Mouse (Mus musculus) bone marrow macrophage, adult 2 months (primary cell): Measurements from ENCODE around the gene Cidec. TPM values are rescaled to one million over a fixed set of nuclear protein-coding genes. Genes with fewer than 3 reads are reported as not detected.

ENCODE experiments used
- H3K27ac ChIP-seq: 2 replicates; pipeline ENCODE4 v1.5.1; 2012; ENCODE audit warnings: low read depth, low read length; ENCODE audit not compliant: insufficient read depth
- H3K4me1 ChIP-seq: 2 replicates; pipeline ENCODE4 v1.6.1; 2012; ENCODE audit warnings: low read length; ENCODE audit not compliant: control insufficient read depth, insufficient read depth
- H3K4me3 ChIP-seq: 2 replicates; pipeline ENCODE4 v1.5.1; 2012; ENCODE audit warnings: mild to moderate bottlenecking, low read length, moderate library complexity; ENCODE audit not compliant: insufficient read depth
- CTCF ChIP-seq: IDR thresholded peaks from 2 replicates; pipeline ENCODE4 v1.5.1; 2012; ENCODE audit warnings: low read depth, mild to moderate bottlenecking, low read length, moderate library complexity
- POLR2A ChIP-seq: IDR thresholded peaks from 2 replicates; pipeline ENCODE4 v1.6.1; 2012; ENCODE audit warnings: mild to moderate bottlenecking, low read depth, low read length, borderline replicate concordance
- polyA plus RNA-seq: library from polyadenylated mRNA; stranded (reverse); fragments of >200 nt; gene quantifications from 2 replicates; pipeline ENCODE4 v1.2.4, GENCODE M21; 2012; ENCODE audit not compliant: missing spikeins, insufficient read depth, insufficient read length

The Cidec gene
- polyA plus RNA-seq, 1 experiment, result 0.32 TPM

GRCm38 (mm10) chr6:113396270-113397030 is 39.1 kb downstream of the Cidec start:
- Histone ChIP-seq H3K4me3 (no peak overlapping the region), H3K4me1 (peaks cover 5% of the 10 kb centered on the region), H3K27ac (no peak overlapping the region)
- TF ChIP-seq POLR2A (no peak), CTCF (no peak)

- H3K4me1 ChIP-seq, result no peaks in the 10 kb centered on the region
- no peak overlapping the region for H3K27ac ChIP-seq
- no peak for TF ChIP-seq CTCF
- no peak for TF ChIP-seq POLR2A
- no peak overlapping the region for H3K4me3 ChIP-seq
Observed at GRCm38 (mm10) chr6:113395501-113395900, 40.1 kb downstream of the Cidec start.

GRCm38 (mm10) chr6:113394811-113395210 is 40.7 kb downstream of the Cidec start:
- no peak for TF ChIP-seq CTCF
- TF ChIP-seq POLR2A, result no peak
- Histone ChIP-seq H3K27ac (no peak overlapping the region), H3K4me1 (no peaks in the 10 kb centered on the region), H3K4me3 (no peak overlapping the region)

- TF ChIP-seq CTCF (no peak), POLR2A (no peak)
- no peaks in the 10 kb centered on the region for H3K4me1 ChIP-seq
- H3K4me3 ChIP-seq, result no peak overlapping the region
- no peak overlapping the region for H3K27ac ChIP-seq
Observed at GRCm38 (mm10) chr6:113393951-113394350, 41.6 kb downstream of the Cidec start.

DNA sequence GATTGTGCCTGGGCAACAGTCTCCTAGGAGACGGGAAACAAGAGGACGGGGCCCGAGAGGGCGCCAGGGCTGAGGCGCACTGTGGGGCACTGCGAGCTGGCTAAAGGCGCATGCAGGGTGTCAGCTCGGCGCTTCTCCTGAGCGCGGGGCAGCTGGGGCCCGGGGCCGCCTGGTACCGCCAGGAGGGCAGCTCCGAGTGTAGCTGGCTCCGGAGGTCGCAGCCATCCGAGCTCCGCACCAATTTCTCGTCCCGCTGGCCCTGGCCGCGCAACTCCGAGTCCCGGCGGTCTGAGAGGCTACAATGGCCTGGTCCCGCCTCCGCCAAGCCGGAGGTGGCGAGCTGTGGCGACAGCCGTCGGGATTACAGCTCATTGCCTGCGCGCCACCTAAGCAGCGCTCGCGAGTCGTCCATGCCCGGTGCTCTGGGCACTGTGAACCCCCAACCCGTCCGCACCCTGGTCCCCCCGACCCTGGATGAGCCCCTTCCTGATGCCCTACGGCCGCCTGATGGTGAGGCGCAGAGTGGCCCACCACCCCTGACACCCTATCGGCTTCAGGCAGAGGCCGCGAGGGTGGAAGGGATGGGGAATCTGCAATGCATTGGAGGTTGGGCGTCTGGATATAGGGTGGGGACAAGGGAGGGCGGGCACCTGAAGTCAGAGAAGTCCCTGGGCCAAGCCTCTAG is 43.0 kb downstream of the Cidec start:
- Histone ChIP-seq H3K4me1 (no peaks in the 10 kb centered on the region), H3K27ac (no peak overlapping the region), H3K4me3 (no peak overlapping the region)
- no peak for TF ChIP-seq POLR2A
- no peak for TF ChIP-seq CTCF

GRCm38 (mm10) chr6:113392015-113392386 is 43.6 kb downstream of the Cidec start:
- no peak overlapping the region for H3K4me3 ChIP-seq

GRCm38 (mm10) chr6:113390715-113391114 is 44.8 kb downstream of the Cidec start:
- H3K4me1 ChIP-seq, result no peaks in the 10 kb centered on the region
- TF ChIP-seq POLR2A (no peak), CTCF (no peak)
- H3K27ac ChIP-seq, result no peak overlapping the region
- no peak overlapping the region for H3K4me3 ChIP-seq

More at GRCm38 (mm10) chr6:113392015-113392386, 43.6 kb downstream of the Cidec start:
- Histone ChIP-seq H3K4me1 (no peaks in the 10 kb centered on the region), H3K27ac (no peak overlapping the region)
- no peak for TF ChIP-seq CTCF
- no peak for TF ChIP-seq POLR2A

DNA sequence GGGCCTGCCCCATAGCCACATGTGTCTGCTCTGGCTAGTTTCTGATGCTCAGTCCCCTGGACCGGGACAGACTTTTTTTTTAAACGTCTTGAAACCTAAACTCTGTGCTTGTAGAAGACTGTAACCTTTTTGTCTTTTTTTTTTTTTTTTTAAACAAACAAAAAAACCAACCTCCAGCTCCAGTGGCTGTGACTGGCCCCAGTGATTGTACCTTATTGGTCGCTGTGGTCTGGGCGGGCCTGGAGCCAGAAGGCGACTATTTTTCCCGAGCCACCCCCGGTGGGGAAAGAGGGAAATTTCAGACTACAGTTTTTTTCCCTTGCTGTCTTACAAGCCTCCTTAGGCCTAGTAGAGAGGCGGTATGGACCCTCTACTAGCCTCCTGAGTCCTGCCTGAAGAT is 46.6 kb downstream of the Cidec start, which contains the start of gene Ttll3:
TSS of gene Ttll3 (plus strand) at position 301 of the 400 bp plus-strand sequence.
- Histone ChIP-seq H3K4me3 (no peak within 1 kb of the TSS), H3K4me1 (0 out of 2 replicates have a peak, but pooled peaks cover 2% of the 10 kb centered on the region), H3K27ac (no peak within 1 kb of the TSS)
- TF ChIP-seq CTCF, result no peak
- no peak for TF ChIP-seq POLR2A

GRCm38 (mm10) chr6:113386025-113386424 is 49.5 kb downstream of the Cidec start:
- TF ChIP-seq POLR2A (no peak), CTCF (no peak)

DNA sequence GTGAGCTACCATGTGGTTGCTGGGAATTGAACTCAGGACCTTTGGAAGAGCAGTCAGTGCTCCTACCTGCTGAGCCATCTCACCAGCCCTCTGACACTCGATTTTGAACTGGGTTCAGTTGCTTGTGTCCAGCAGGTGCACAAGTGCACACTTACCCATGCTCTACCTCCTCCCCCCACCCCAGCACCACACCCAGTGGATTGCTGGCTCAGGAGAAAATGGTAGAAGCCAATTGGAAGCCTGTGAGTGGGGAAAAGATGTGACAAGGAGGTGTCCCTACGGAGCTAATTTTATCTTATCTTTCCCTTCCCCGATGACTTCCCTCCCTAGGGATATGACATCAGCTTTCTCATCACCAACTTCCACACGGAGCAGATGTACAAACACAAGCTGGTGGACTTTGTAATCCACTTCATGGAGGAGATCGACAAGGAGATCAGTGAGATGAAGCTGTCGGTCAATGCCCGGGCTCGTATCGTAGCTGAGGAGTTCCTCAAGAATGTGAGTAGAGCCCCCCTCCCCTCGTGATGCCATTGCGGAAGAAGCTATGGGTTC is 50.3 kb downstream of the Cidec start:
- TF ChIP-seq CTCF (no peak), POLR2A (no peak)
- Histone ChIP-seq H3K4me1 (peaks cover 12% of the 10 kb centered on the region), H3K27ac (no peak overlapping the region), H3K4me3 (no peak overlapping the region)

More at GRCm38 (mm10) chr6:113386025-113386424, 49.5 kb downstream of the Cidec start:
- Histone ChIP-seq H3K27ac (no peak overlapping the region), H3K4me1 (peaks cover 5% of the 10 kb centered on the region; the same call in 1 of the 2 replicates), H3K4me3 (no peak overlapping the region)
